In genomic region chr3:104359225-104360135, GRCm38 (mm10) we compare ENCODE assay signal across 9 mouse cellular contexts.
DNase-seq lines count a peak whose midpoint lies in the region; ATAC-seq and TF ChIP-seq lines count a peak whose summit lies in the region.
"Had no signal": no experiment of that assay in that cellular context is flagged by ENCODE, and none has a peak within 500 bp of the region (broad histone marks: within the 10 kb centered on the region; RNA-seq: fewer than 3 reads in every experiment).

No protein-coding gene starts in this region.

- H3K36me3 ChIP-seq in liver, embryonic 16.5 days (ENCODE audit: control insufficient read depth, insufficient read depth) = no peaks in the 10 kb centered on the region
- no peaks in the 10 kb centered on the region for H3K36me3 ChIP-seq in intestine, postnatal 0 days (ENCODE audit: control insufficient read depth, insufficient read depth)
- H3K36me3 ChIP-seq in limb, embryonic 15.5 days = no peaks in the 10 kb centered on the region
- no peaks in the 10 kb centered on the region for H3K36me3 ChIP-seq in stomach, embryonic 15.5 days
- no peaks in the 10 kb centered on the region for H3K36me3 ChIP-seq in midbrain, embryonic 16.5 days (ENCODE audit: control insufficient read depth, insufficient read depth, low read length)
- H3K36me3 ChIP-seq: liver, embryonic 13.5 days had no signal

- peak; percentile 58 for ATAC-seq in liver, embryonic 16.5 days (ENCODE audit: low read depth)
- peak; percentile 93 for ATAC-seq in intestine, postnatal 0 days
- peak; percentile 66 for ATAC-seq in limb, embryonic 15.5 days (ENCODE audit: insufficient number of reproducible peaks, low FRiP score, low TSS enrichment, low read depth)
- ATAC-seq in stomach, embryonic 15.5 days (ENCODE audit: insufficient read depth, low FRiP score, low read depth) = peak; percentile 76
- no peak for ATAC-seq in midbrain, embryonic 16.5 days

- peak; percentile 58 for TF ChIP-seq CTCF in intestine, postnatal 0 days (IDR thresholded peaks at IDR 0.05; ENCODE audit: low read depth)

- H3K9me3 ChIP-seq in liver, embryonic 16.5 days (replicated peaks; ENCODE audit: control insufficient read depth, low read length) = no peaks in the 10 kb centered on the region
- no peaks in the 10 kb centered on the region for H3K9me3 ChIP-seq in intestine, postnatal 0 days (ENCODE audit: control insufficient read depth)
- H3K9me3 ChIP-seq in limb, embryonic 15.5 days = no peaks in the 10 kb centered on the region
- no peaks in the 10 kb centered on the region for H3K9me3 ChIP-seq in stomach, embryonic 15.5 days
- H3K9me3 ChIP-seq in midbrain, embryonic 16.5 days (replicated peaks; ENCODE audit: control insufficient read depth, low read length, poor library complexity, severe bottlenecking) = no peaks in the 10 kb centered on the region
- H3K9me3 ChIP-seq: liver, embryonic 13.5 days had no signal

- no peaks in the 10 kb centered on the region for H3K27me3 ChIP-seq in liver, embryonic 16.5 days (ENCODE audit: control insufficient read depth, insufficient read depth, low read depth, low read length)
- H3K27me3 ChIP-seq in intestine, postnatal 0 days (replicated peaks; ENCODE audit: control insufficient read depth, insufficient read depth, low read length) = no peaks in the 10 kb centered on the region
- H3K27me3 ChIP-seq in limb, embryonic 15.5 days = no peaks in the 10 kb centered on the region
- no peaks in the 10 kb centered on the region for H3K27me3 ChIP-seq in stomach, embryonic 15.5 days (replicated peaks)
- H3K27me3 ChIP-seq in midbrain, embryonic 16.5 days (ENCODE audit: control insufficient read depth, insufficient read depth, low read depth, low read length) = no peaks in the 10 kb centered on the region
- H3K27me3 ChIP-seq: liver, embryonic 13.5 days had no signal

- no peak overlapping the region for H3K4me3 ChIP-seq in liver, embryonic 16.5 days (ENCODE audit: low read depth, low read length)
- no peak overlapping the region for H3K4me3 ChIP-seq in intestine, postnatal 0 days (ENCODE audit: low read depth, low read length)
- H3K4me3 ChIP-seq in limb, embryonic 15.5 days = no peak overlapping the region
- no peak overlapping the region for H3K4me3 ChIP-seq in stomach, embryonic 15.5 days (replicated peaks)
- H3K4me3 ChIP-seq in midbrain, embryonic 16.5 days (ENCODE audit: low read depth, low read length) = no peak overlapping the region
- H3K4me3 ChIP-seq: liver, embryonic 13.5 days had no signal

- 34% methylated on average over 8 of the region's 8 CpGs for WGBS in liver, embryonic 16.5 days (ENCODE audit: insufficient replicate concordance)
- 26% methylated on average over 8 of the region's 8 CpGs for WGBS in intestine, postnatal 0 days
- WGBS in limb, embryonic 15.5 days = 21% methylated on average over 8 of the region's 8 CpGs
- WGBS in stomach, embryonic 15.5 days = 34% methylated on average over 8 of the region's 8 CpGs
- WGBS in midbrain, embryonic 16.5 days = 72% methylated on average over 8 of the region's 8 CpGs

- H3K4me1 ChIP-seq in liver, embryonic 16.5 days (ENCODE audit: control insufficient read depth, low read depth, low read length) = no peaks in the 10 kb centered on the region
- H3K4me1 ChIP-seq in intestine, postnatal 0 days (replicated peaks; ENCODE audit: control insufficient read depth, insufficient read depth, low read length) = peaks cover 3% of the 10 kb centered on the region; the same call in 1 of the 2 replicates
- H3K4me1 ChIP-seq in limb, embryonic 15.5 days = peaks cover 9% of the 10 kb centered on the region; the same call in 1 of the 2 replicates
- peaks cover 18% of the 10 kb centered on the region for H3K4me1 ChIP-seq in stomach, embryonic 15.5 days
- no peaks in the 10 kb centered on the region for H3K4me1 ChIP-seq in midbrain, embryonic 16.5 days (ENCODE audit: control insufficient read depth, insufficient read depth, low read length)

- H3K9ac ChIP-seq in liver, embryonic 16.5 days (ENCODE audit: low read depth, low read length) = no peak overlapping the region
- H3K9ac ChIP-seq in intestine, postnatal 0 days (ENCODE audit: low read depth, low read length) = no peak overlapping the region
- no peak overlapping the region for H3K9ac ChIP-seq in limb, embryonic 15.5 days
- H3K9ac ChIP-seq in stomach, embryonic 15.5 days = no peak overlapping the region
- H3K9ac ChIP-seq in midbrain, embryonic 16.5 days (ENCODE audit: low read depth, low read length) = no peak overlapping the region
- H3K9ac ChIP-seq: liver, embryonic 13.5 days had no signal

- no peak overlapping the region for H3K4me2 ChIP-seq in liver, embryonic 16.5 days (ENCODE audit: low read depth, low read length)
- no peak overlapping the region for H3K4me2 ChIP-seq in intestine, postnatal 0 days (replicated peaks; ENCODE audit: low read depth)
- no peak overlapping the region for H3K4me2 ChIP-seq in limb, embryonic 15.5 days
- no peak overlapping the region for H3K4me2 ChIP-seq in stomach, embryonic 15.5 days
- H3K4me2 ChIP-seq in midbrain, embryonic 16.5 days (ENCODE audit: low read length) = no peak overlapping the region
- H3K4me2 ChIP-seq: liver, embryonic 13.5 days had no signal

- DNase-seq in liver = no peak
- DNase-seq in gastrocnemius, postnatal 36 days = no peak
- no peak for DNase-seq in neural tube, embryonic 10.5 days (ENCODE audit: extremely low spot score, low spot score)
- DNase-seq: liver, embryonic 13.5 days had no signal

- intact Hi-C loops in gastrocnemius, postnatal 36 days (cut with DNase I) = no loop called here

- no peak overlapping the region for H3K27ac ChIP-seq in liver, embryonic 16.5 days (ENCODE audit: low read length)
- peak overlapping the region; percentile 43 for H3K27ac ChIP-seq in intestine, postnatal 0 days (ENCODE audit: low read depth, low read length)
- H3K27ac ChIP-seq in limb, embryonic 15.5 days = no peak overlapping the region
- H3K27ac ChIP-seq in stomach, embryonic 15.5 days = peak overlapping the region; percentile 57
- no peak overlapping the region for H3K27ac ChIP-seq in midbrain, embryonic 16.5 days (ENCODE audit: low read length)
- H3K27ac ChIP-seq: liver, embryonic 13.5 days had no signal

Comparison
In these comparisons a context has a peak if more than half of its experiments do, and no peak if none do; other contexts are left out.
1. H3K27ac ChIP-seq: peak in intestine, postnatal 0 days (single experiment) and stomach, embryonic 15.5 days (single experiment); none in liver, embryonic 16.5 days (single experiment), limb, embryonic 15.5 days (single experiment) and midbrain, embryonic 16.5 days (single experiment).